Mouse (Mus musculus): Measurements from ENCODE around the gene Twistnb. TPM values are rescaled to one million over a fixed set of nuclear protein-coding genes. Genes with fewer than 3 reads are reported as not detected.
A peak's percentile ranks its signal among the peaks of the same experiment; 100 is the strongest.

Twistnb gene
- total and polyA plus RNA-seq, 3 experiments: 19.2 to 51.2 (median 34.4) TPM

DNA sequence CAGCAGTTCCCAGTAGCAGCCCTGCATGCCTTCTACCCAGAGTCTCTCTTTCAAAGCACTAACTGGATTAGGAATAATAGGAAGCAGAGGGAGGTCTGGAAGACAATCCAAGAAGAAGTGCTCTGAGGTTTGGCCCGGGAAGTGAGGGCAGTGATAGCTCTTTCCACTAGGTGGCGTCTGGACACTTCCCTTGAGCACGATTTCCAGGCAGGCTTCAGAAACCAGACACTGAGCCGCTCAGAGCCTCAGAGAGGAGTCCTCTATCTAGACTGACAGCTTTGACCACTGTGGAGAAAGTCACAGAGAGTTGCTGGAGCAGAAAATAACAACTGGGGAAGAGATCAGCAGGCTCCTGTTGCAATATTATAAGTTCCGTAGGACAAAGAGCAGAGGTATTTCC lies 40.6 kb upstream of the Twistnb start:
- in situ Hi-C loops (cut with MboI; ENCODE audit: low pct_ligation_motif_present, low pct_unique_long_range_greater_than_20kb, low sequenced_read_pairs) (no loop called here), dilution Hi-C loops (cut with MboI; ENCODE audit: extremely low pct_ligation_motif_present, extremely low pct_unique_long_range_greater_than_20kb, low sequenced_read_pairs) (no loop called here)
- peak; percentile 69 for DNase-seq (ENCODE audit: extremely low read depth)

GRCm38 (mm10) chr12:33390844-33391560 lies 38.4 kb upstream of the Twistnb start:
- dilution Hi-C loops (cut with MboI; ENCODE audit: extremely low pct_ligation_motif_present, extremely low pct_unique_long_range_greater_than_20kb, low sequenced_read_pairs): no loop called here
- no peaks in the 10 kb centered on the region; a peak in 1 of 4 replicates for H3K4me1 ChIP-seq (ENCODE audit: control insufficient read depth in 1 of 2, insufficient read depth in 2 of 2)
- in situ Hi-C loops (cut with MboI; ENCODE audit: low pct_ligation_motif_present, low pct_unique_long_range_greater_than_20kb, low sequenced_read_pairs): no loop called here
- no peak for DNase-seq (ENCODE audit: extremely low read depth)
- no peak overlapping the region for H3K4me2 ChIP-seq (ENCODE audit: insufficient read depth, low read depth, poor library complexity, severe bottlenecking)
- H3K36me3 ChIP-seq (replicated peaks in 1 of 2; ENCODE audit: control insufficient read depth in 1 of 2, insufficient read depth in 1 of 2, low read length in 1 of 2): no peaks in the 10 kb centered on the region
- peaks cover 14% of the 10 kb centered on the region for H3K27me3 ChIP-seq (replicated peaks)
- no peaks in the 10 kb centered on the region for H3K9me3 ChIP-seq (replicated peaks; ENCODE audit: low read length)
- no peak overlapping the region for H3K4me3 ChIP-seq (replicated peaks in 1 of 3; ENCODE audit: low read depth in 2 of 3, low read length in 2 of 3, poor library complexity in 1 of 3)
- no peaks in the 10 kb centered on the region for H3K79me2 ChIP-seq (replicated peaks; ENCODE audit: control insufficient read depth, extremely low read depth, insufficient read depth, poor library complexity, severe bottlenecking)
- no peak overlapping the region for H3K9ac ChIP-seq (ENCODE audit: insufficient read depth, low read depth)
- TF ChIP-seq MXI1 (IDR thresholded peaks at IDR 0.05; ENCODE audit: low read depth, low read length): no peak
- no peak for TF ChIP-seq NRF1 (IDR thresholded peaks at IDR 0.05; ENCODE audit: low read depth, low read length)
- peak; percentile 33 for TF ChIP-seq RAD21 (IDR thresholded peaks at IDR 0.05; ENCODE audit: low read depth, low read length)
- TF ChIP-seq E2F4 (IDR thresholded peaks at IDR 0.05; ENCODE audit: insufficient replicate concordance, low read depth, low read length): no peak
- no peak for TF ChIP-seq ETS1 (conservative IDR thresholded peaks at IDR 0.05; ENCODE audit: low read depth, low read length)
- peak in 1 of 2 experiments; percentile 42; a peak in 2 of 4 replicates for TF ChIP-seq CTCF (conservative IDR thresholded peaks at IDR 0.05 in 1 of 2, IDR thresholded peaks at IDR 0.05 in 1 of 2; ENCODE audit: low read depth in 2 of 2, low read length in 2 of 2)
- TF ChIP-seq MAZ (IDR thresholded peaks at IDR 0.05; ENCODE audit: low read depth, low read length): no peak
- H3K27ac ChIP-seq (ENCODE audit: insufficient read depth, low read depth): no peak overlapping the region

More for the DNA sequence above, 40.6 kb upstream of the Twistnb start:
- Histone ChIP-seq H3K9me3 (replicated peaks; ENCODE audit: low read length) (no peaks in the 10 kb centered on the region), H3K4me2 (ENCODE audit: insufficient read depth, low read depth, poor library complexity, severe bottlenecking) (0 out of 2 replicates have a peak overlapping the region, but pooled peaks have one; percentile 58), H3K27me3 (replicated peaks) (peaks cover 15% of the 10 kb centered on the region), H3K79me2 (replicated peaks; ENCODE audit: control insufficient read depth, extremely low read depth, insufficient read depth, poor library complexity, severe bottlenecking) (no peaks in the 10 kb centered on the region), H3K4me1 (ENCODE audit: control insufficient read depth in 1 of 2, insufficient read depth in 2 of 2) (no peaks in the 10 kb centered on the region), H3K27ac (ENCODE audit: insufficient read depth, low read depth) (no peak overlapping the region), H3K36me3 (replicated peaks in 1 of 2; ENCODE audit: control insufficient read depth in 1 of 2, insufficient read depth in 1 of 2, low read length in 1 of 2) (no peaks in the 10 kb centered on the region), H3K9ac (ENCODE audit: insufficient read depth, low read depth) (no peak overlapping the region), H3K4me3 (replicated peaks in 1 of 3; ENCODE audit: low read depth in 2 of 3, low read length in 2 of 3, poor library complexity in 1 of 3) (no peak overlapping the region)
- TF ChIP-seq CHD2 (IDR thresholded peaks at IDR 0.05; ENCODE audit: low read length): no peak
- no peak for TF ChIP-seq PAX5 (IDR thresholded peaks at IDR 0.05; ENCODE audit: low read length)
- TF ChIP-seq MAFK (IDR thresholded peaks at IDR 0.05; ENCODE audit: insufficient replicate concordance, low read length): no peak
- no peak for TF ChIP-seq EP300 (IDR thresholded peaks at IDR 0.05; ENCODE audit: low read length)
- no peak for TF ChIP-seq JUND (conservative IDR thresholded peaks at IDR 0.05; ENCODE audit: low read depth, low read length)
- no peak for TF ChIP-seq GABPA (IDR thresholded peaks at IDR 0.05; ENCODE audit: insufficient replicate concordance, low read depth, low read length)
- TF ChIP-seq ZKSCAN1 (IDR thresholded peaks at IDR 0.05; ENCODE audit: borderline replicate concordance, low read depth, low read length): no peak
- no peak for TF ChIP-seq MXI1 (IDR thresholded peaks at IDR 0.05; ENCODE audit: low read depth, low read length)
- peak; percentile 80 for TF ChIP-seq SMC3 (IDR thresholded peaks at IDR 0.05; ENCODE audit: low read depth, low read length)
- 0 out of 2 replicates have a peak, but pooled peaks have one; percentile 33 for TF ChIP-seq NELFE (IDR thresholded peaks at IDR 0.05; ENCODE audit: low read depth, low read length)
- no peak for TF ChIP-seq RCOR1 (conservative IDR thresholded peaks at IDR 0.05; ENCODE audit: low read depth, low read length)
- TF ChIP-seq MYC (IDR thresholded peaks at IDR 0.05; ENCODE audit: low read depth, low read length): no peak
- TF ChIP-seq RAD21 (IDR thresholded peaks at IDR 0.05; ENCODE audit: low read depth, low read length): peak; percentile 80
- TF ChIP-seq IRF4 (IDR thresholded peaks at IDR 0.05; ENCODE audit: low read depth, low read length): 0 out of 2 replicates have a peak, but pooled peaks have one; percentile 22
- TF ChIP-seq MAX (IDR thresholded peaks at IDR 0.05; ENCODE audit: low read length): no peak
- TF ChIP-seq ZMIZ1 (IDR thresholded peaks at IDR 0.05; ENCODE audit: low read depth, low read length): no peak
- peak; percentile 69 to 89 for TF ChIP-seq CTCF (conservative IDR thresholded peaks at IDR 0.05 in 1 of 2, IDR thresholded peaks at IDR 0.05 in 1 of 2; ENCODE audit: low read depth in 2 of 2, low read length in 2 of 2)
- no peak for TF ChIP-seq TBP (conservative IDR thresholded peaks at IDR 0.05; ENCODE audit: low read depth, low read length)
- no peak for TF ChIP-seq MAZ (IDR thresholded peaks at IDR 0.05; ENCODE audit: low read depth, low read length)
